Mouse (Mus musculus) kidney, adult 2 months (tissue): ENCODE measurements around the gene Rab3a. TPM values are rescaled to one million over a fixed set of nuclear protein-coding genes. Genes with fewer than 3 reads are reported as not detected.

ENCODE experiments used
- DNase-seq: peaks from one replicate; pipeline ENCODE4 v3.0.0; 2021
- H3K27ac ChIP-seq: fragments of 200-500 bp; 2 replicates; pipeline ENCODE4 v1.5.1; 2012; ENCODE audit warnings: low read depth, low read length, control low read depth, inconsistent platforms; ENCODE audit not compliant: insufficient read depth
- H3K27me3 ChIP-seq: fragments of 200-500 bp; replicated peaks from 2 replicates; pipeline ENCODE4 v1.6.1; 2012; ENCODE audit warnings: mild to moderate bottlenecking, moderate library complexity, low read length, inconsistent platforms; ENCODE audit not compliant: control insufficient read depth, insufficient read depth
- H3K36me3 ChIP-seq: fragments of 200-500 bp; 2 replicates; pipeline ENCODE4 v1.6.1; 2012; ENCODE audit warnings: mild to moderate bottlenecking, moderate library complexity, low read length, inconsistent platforms; ENCODE audit not compliant: control insufficient read depth, insufficient read depth
- H3K4me1 ChIP-seq: fragments of 200-500 bp; 2 replicates; pipeline ENCODE4 v1.6.1; 2011; ENCODE audit warnings: low read length; ENCODE audit not compliant: control insufficient read depth, insufficient read depth
- H3K4me3 ChIP-seq: fragments of 200-500 bp; 2 replicates; pipeline ENCODE4 v1.5.1; 2011; ENCODE audit warnings: mild to moderate bottlenecking, low read depth, low read length, control low read depth; ENCODE audit not compliant: insufficient read depth
- CTCF ChIP-seq: fragments of 200-500 bp; conservative IDR thresholded peaks from 2 replicates; pipeline ENCODE4 v1.5.1; 2011; ENCODE audit warnings: low read depth, mild to moderate bottlenecking, control low read depth, low read length, moderate library complexity, mixed read lengths; ENCODE audit not compliant: insufficient read depth, insufficient read length
- POLR2A ChIP-seq: fragments of 200-500 bp; IDR thresholded peaks from one replicate; pipeline ENCODE4 v1.6.1; 2011; ENCODE audit warnings: low read depth, low read length, control low read depth
- WGBS: fragments of 180-500 bp; shearing (Covaris S2); methylation state at CpG from one replicate; pipeline ENCODE4 v1.1.7; 2018; 5-methylcytosine and 5-hydroxymethylcytosine counted together
- polyA plus RNA-seq: library from polyadenylated mRNA; depleted of rRNA; stranded (reverse); fragments of >200 nt; gene quantifications from 2 replicates; pipeline ENCODE4 v1.2.3, GENCODE M21; 2012

Gene Rab3a
- polyA plus RNA-seq, 1 experiment: 31.1 TPM

DNA sequence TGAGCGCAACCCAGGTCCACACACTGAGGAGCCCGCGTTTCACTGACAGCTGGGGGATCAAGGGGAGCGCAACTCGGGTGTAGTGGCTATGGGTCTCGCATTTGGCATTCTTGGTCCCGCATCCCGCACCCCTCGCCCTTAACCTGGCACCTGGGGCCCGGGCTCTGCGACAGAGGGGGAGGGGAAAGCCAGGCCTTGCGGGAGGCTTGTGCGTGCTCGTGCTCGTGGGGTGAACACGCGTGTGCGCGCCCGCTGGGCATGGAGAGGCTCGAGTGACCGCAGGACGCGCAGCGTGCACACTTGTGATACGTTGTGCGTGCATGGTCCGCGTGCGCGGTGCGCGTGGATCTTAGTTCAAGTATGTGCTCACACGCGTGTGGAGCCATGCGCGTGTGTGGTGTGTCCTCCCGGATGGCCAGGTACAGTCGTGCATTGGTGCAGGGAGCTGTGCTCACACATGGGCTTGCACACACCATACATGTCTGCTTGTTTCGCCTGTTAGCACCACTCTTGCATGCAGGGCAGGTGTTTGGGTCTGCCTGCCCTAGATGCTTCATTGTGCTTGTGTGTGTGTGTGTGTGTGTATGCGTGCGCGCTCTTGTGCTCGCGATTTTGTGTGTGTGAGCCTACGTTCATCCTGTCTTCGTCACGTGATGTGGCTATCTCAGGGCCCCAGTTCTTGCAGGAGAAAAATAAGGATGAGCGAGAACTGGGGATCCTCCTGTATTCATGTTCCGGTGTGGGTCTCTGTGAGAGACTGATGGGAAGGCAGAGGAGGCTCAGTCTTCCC lies 587 bp downstream of the Rab3a start:
- peak; percentile 55 for DNase-seq
- TF ChIP-seq POLR2A (no peak), CTCF (no peak)
- Histone ChIP-seq H3K4me3 (peak overlapping the region; percentile 52), H3K4me1 (peaks cover 19% of the 10 kb centered on the region; the same call in 1 of the 2 replicates), H3K27me3 (no peaks in the 10 kb centered on the region), H3K36me3 (no peaks in the 10 kb centered on the region), H3K27ac (peak overlapping the region; percentile 43)
- 10% methylated on average over 50 of the region's 50 CpGs for WGBS

DNA sequence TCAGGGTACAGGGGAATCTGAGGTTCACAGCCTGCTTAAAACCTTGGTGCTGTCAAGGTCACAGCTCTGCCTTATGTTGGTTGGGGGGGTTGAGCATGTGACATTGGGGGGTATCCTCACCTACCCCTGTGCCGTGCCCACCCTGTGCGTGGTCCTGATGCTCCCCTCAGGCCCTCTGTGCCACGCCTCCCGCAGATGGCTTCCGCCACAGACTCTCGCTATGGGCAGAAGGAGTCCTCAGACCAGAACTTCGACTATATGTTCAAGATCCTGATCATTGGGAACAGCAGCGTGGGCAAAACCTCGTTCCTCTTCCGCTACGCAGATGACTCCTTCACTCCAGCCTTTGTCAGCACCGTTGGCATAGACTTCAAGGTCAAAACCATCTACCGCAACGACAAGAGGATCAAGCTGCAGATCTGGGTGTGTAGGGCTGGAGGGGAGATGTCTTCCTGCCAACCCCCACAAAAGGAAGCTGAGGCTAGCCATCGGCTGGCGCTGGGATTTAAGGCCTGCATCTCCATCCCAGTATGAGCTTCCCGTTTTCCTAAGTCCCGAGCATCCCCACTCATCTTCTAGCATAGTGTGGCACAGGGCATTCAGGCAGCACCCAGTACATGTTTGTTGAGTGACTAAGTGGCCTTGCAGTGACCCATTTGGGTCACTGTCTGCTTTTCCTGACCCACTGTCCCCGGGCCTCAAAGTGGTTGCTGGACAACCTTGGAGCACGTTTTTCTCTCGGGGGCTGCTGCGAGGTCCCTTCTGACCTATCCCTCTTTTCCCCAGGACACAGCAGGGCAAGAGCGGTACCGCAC lies 1.4 kb downstream of the Rab3a start:
- TF ChIP-seq POLR2A (no peak), CTCF (no peak)
- DNase-seq: no peak
- H3K4me3 ChIP-seq: 0 out of 2 replicates have a peak overlapping the region, but pooled peaks have one; percentile 52
- H3K27ac ChIP-seq: no peak overlapping the region
- WGBS: 81% methylated on average over 24 of the region's 24 CpGs
- no peaks in the 10 kb centered on the region for H3K27me3 ChIP-seq
- H3K4me1 ChIP-seq: peaks cover 19% of the 10 kb centered on the region; the same call in 1 of the 2 replicates
- H3K36me3 ChIP-seq: no peaks in the 10 kb centered on the region

DNA sequence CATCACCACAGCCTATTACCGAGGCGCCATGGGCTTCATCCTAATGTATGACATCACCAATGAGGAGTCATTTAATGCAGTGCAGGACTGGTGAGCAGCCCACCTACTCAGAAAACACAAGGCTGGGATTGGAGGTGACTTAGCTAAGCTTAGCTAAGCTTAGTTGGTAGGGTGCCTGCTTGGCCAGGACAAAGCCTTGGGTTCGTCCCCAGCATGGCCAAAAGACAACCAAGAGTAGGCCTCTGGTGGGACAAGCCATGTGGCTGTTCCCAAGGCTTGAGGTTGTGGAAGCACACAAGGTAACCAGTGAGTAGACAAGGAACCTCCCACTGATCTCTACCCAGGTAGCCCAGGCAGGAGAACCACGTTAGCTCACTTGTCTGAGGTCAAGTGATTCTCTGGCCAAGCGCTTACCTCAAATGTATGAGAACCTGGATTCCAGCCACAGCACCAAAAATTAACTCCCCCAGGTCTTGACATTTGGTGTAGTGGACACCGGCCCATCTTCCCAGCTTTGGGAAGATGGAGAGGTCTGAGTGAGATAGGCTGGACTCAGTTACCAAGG lies 2.1 kb downstream of the Rab3a start:
- peaks cover 22% of the 10 kb centered on the region; the same call in 1 of the 2 replicates for H3K4me1 ChIP-seq
- 88% methylated on average over 6 of the region's 6 CpGs for WGBS
- no peak overlapping the region for H3K4me3 ChIP-seq
- no peaks in the 10 kb centered on the region for H3K36me3 ChIP-seq
- H3K27me3 ChIP-seq: no peaks in the 10 kb centered on the region
- TF ChIP-seq POLR2A (no peak), CTCF (no peak)
- no peak for DNase-seq
- H3K27ac ChIP-seq: no peak overlapping the region

DNA sequence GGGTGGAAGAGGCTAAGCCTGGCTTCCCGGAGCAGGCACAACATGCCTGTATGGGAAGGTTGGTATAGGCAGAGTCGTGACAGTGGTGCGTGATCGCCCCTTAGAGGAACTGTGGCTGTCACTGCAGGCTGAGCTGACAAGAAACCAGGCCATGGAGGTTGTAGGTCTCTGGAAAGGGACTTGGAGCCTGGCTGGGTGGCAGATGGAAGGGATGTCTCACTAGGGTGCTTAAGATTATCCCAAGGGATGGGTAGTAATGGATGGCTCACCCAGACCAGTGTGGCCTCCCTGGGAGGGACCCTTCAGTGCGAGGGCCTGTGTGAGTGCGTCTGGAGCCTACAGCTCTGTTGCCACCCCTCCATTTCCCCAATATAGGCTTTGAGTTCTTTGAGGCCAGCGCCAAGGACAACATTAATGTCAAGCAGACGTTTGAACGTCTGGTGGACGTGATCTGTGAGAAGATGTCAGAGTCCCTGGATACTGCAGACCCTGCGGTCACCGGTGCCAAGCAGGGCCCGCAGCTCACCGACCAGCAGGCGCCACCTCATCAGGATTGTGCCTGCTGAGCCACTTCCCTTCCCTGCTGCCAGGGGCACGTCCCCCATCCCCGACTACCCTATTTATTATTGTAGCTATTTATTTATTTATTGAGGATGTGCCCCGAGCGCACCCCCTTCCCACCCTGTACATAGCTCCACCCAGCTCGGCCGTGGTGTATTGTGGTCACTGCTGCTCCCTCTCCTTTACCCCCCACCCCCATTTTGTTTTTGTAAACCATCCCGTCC lies 3.2 kb downstream of the Rab3a start:
- 74% methylated on average over 22 of the region's 22 CpGs for WGBS
- no peak overlapping the region for H3K4me3 ChIP-seq
- no peaks in the 10 kb centered on the region for H3K27me3 ChIP-seq
- H3K36me3 ChIP-seq: no peaks in the 10 kb centered on the region
- TF ChIP-seq CTCF (peak; percentile 69), POLR2A (no peak)
- DNase-seq: no peak
- peaks cover 19% of the 10 kb centered on the region; the same call in 1 of the 2 replicates for H3K4me1 ChIP-seq
- H3K27ac ChIP-seq: no peak overlapping the region

DNA sequence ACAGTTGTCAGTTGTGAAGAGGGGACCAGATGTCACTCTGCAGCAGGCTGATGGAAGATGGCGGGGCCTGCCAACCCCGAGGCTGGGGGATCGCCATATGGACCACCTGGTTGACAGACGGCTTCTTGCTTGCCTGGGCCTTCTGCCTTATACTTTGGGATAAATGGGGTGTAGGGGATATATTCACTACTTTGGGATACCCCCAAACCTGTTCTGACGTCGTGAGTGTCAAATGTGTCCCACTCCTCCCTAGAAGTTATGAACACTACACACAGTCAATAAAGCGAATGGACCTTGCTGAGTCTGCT lies 3.8 kb downstream of the Rab3a start:
- H3K4me3 ChIP-seq: no peak overlapping the region
- H3K4me1 ChIP-seq: peaks cover 17% of the 10 kb centered on the region; the same call in 1 of the 2 replicates
- no peak overlapping the region for H3K27ac ChIP-seq
- TF ChIP-seq CTCF: no peak
- TF ChIP-seq POLR2A: no peak
- WGBS: 90% methylated on average over 7 of the region's 7 CpGs
- H3K36me3 ChIP-seq: no peaks in the 10 kb centered on the region
- DNase-seq: no peak
- H3K27me3 ChIP-seq: no peaks in the 10 kb centered on the region

DNA sequence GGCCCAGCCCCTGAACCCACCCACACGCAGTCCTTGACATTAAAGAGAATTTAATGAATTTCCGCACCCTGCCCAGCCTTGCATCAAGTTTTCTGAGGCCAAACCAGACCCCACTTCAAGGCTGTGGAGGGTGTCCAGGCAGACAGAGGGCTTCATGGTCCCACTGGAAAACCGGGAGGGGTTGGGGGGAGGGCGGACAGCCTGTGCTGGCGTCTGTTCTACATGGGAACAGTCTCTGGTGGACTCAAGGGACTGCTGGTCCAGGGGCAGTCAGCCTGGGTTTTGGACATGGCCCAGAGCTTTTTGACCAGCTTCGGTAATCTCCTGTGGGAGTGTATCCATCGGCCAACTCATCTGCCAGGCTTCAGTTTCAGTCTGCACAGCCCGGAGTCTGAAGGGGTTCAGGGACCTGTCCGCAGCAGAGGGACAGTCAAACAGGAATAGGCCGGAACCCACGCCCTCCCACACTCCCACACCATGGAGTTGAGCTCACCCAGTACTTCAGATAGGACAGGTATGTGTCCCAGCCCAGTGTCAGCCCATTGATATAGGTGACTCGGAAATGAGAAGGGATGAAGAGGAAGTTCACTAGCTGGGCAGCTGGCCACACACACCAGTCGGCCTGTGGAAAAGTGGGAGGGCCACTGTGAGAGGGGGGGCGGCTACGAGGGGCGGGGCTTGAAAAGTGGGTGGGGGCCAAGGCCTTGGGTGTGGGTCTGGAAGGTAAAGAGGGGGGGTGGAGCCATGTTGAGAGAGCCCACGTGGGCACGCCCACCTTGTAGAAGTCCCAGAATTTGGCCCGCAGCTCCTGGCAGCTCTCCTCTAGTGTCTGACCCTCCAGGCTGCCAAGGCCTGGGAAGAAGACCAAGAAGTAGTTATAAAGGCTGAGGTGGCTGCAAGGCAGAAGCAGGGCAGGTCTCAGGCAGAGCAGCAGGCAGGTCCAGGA lies 4.4 kb downstream of the Rab3a start:
- no peak for TF ChIP-seq CTCF
- TF ChIP-seq POLR2A: no peak
- peak; percentile 57 for DNase-seq
- 43% methylated on average over 19 of the region's 19 CpGs for WGBS
- Histone ChIP-seq H3K27me3 (no peaks in the 10 kb centered on the region), H3K4me1 (peaks cover 17% of the 10 kb centered on the region; the same call in 1 of the 2 replicates), H3K36me3 (no peaks in the 10 kb centered on the region), H3K27ac (no peak overlapping the region), H3K4me3 (no peak overlapping the region)
